Mouse (Mus musculus) G1E (cell line): ENCODE data around the gene Hexim2. TPM values are rescaled to one million over a fixed set of nuclear protein-coding genes. Genes with fewer than 3 reads are reported as not detected.

ENCODE experiments used
- ATAC-seq: 2 replicates; pipeline ENCODE4 v1.8.0; 2016; ENCODE audit warnings: mild to moderate bottlenecking; ENCODE audit not compliant: insufficient number of reproducible peaks, poor library complexity, low FRiP score, severe bottlenecking; ENCODE audit errors: extremely low read depth
- DNase-seq: peaks from one replicate; pipeline ENCODE4 v3.0.0; 2012; ENCODE audit warnings: low spot score
- H3K27me3 ChIP-seq: 2 replicates; pipeline ENCODE4 v1.6.1; 2012; ENCODE audit warnings: mild to moderate bottlenecking, low read length, inconsistent platforms; ENCODE audit not compliant: insufficient read depth
- H3K36me3 ChIP-seq: replicated peaks from 2 replicates; pipeline ENCODE3; 2012; ENCODE audit warnings: mild to moderate bottlenecking, inconsistent platforms
- H3K4me1 ChIP-seq: 2 replicates; pipeline ENCODE4 v1.6.1; 2012; ENCODE audit warnings: low read depth, low read length, inconsistent platforms, mixed read lengths; ENCODE audit not compliant: insufficient read depth
- H3K4me3 ChIP-seq: 2 replicates; pipeline ENCODE4 v1.5.1; 2012; ENCODE audit warnings: low read depth, mild to moderate bottlenecking, inconsistent platforms, low read length, moderate library complexity, mixed read lengths
- H3K9me3 ChIP-seq: replicated peaks from 2 replicates; pipeline ENCODE4 v1.6.1; 2012; ENCODE audit warnings: inconsistent platforms
- CTCF ChIP-seq: IDR thresholded peaks from 2 replicates; pipeline ENCODE4 v1.5.1; 2012; ENCODE audit warnings: low read depth, low read length, inconsistent platforms, mixed read lengths
- GATA1 ChIP-seq: IDR thresholded peaks from 2 replicates; pipeline ENCODE4 v1.6.1; 2012; ENCODE audit warnings: borderline replicate concordance, low read length, inconsistent platforms, mixed read lengths
- GATA2 ChIP-seq: IDR thresholded peaks from 2 replicates; pipeline ENCODE4 v1.6.1; 2012; ENCODE audit warnings: low read depth, low read length, inconsistent platforms, borderline replicate concordance
- POLR2AphosphoS5 ChIP-seq: IDR thresholded peaks from 2 replicates; pipeline ENCODE4 v1.6.1; 2012; ENCODE audit warnings: low read depth, low read length, inconsistent platforms; ENCODE audit not compliant: insufficient replicate concordance
- TAL1 ChIP-seq: conservative IDR thresholded peaks from 2 replicates; pipeline ENCODE4 v1.6.1; 2012; ENCODE audit warnings: low read depth, low read length, inconsistent platforms, mixed read lengths
- polyA plus RNA-seq: library from polyadenylated mRNA; stranded (reverse); fragments of >175 nt; gene quantifications from 2 replicates; pipeline ENCODE4 v1.2.3, GENCODE M21; 2012
- total RNA-seq, 2 experiments: library from RNA; stranded (forward) in 1 of 2; stranded (reverse) in 1 of 2; fragments of 200-1000 nt in 1 of 2; fragments of >200 nt in 1 of 2; fragmentation: Nextera tagmentation in 1 of 2; gene quantifications; 2 replicates each; pipeline ENCODE4 v1.2.3; 2014 to 2017

Gene Hexim2
- total and polyA plus RNA-seq, 3 experiments: 9.0 to 12.7 (median 11.7) TPM

DNA sequence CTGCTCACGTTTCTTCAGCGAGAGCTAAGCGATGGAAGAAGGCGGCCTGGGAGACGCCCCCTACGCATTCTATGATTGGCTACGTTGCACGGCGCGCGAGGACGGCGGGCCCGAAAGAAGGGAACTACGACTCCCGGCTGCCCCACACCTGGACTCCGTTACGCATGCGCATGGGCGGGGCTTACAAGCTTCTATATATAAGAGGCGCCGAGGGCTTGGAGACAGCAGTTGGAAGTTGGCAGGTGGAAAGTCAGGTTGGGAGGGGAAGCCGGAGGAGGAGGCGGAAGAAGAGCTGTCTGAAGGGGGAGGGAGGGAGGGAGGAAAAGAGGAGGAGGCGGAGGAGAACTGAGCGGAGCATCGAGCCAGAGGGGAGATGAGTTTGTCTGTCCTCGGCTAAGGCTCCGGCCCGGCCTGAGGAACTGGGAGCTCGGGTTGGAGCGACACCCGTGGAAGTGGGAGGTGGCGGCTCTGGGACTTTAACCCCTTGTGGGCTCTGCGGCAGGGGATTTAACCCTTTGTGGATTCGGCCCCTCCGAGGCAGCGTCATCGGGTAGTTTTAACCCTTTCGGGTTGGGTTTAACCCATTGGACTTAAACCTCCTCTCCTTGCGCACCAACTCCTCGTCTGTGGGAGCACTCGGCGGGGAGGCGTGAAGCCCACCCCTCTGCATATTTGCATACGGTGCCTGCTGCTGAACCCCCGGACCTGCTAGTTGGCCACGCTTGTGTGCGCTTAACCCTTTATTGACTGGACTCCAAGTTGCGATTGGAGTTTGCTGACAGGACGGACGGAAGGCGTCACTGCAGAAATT, 16.0 kb upstream of the Hexim2 start, which contains the start of gene Hexim1:
TSS of gene Hexim1 (plus strand) at position 224 of the 811 bp plus-strand sequence.
- ATAC-seq (peak; percentile 95), DNase-seq (peak; percentile 87)
- H3K4me1 ChIP-seq: peaks cover 55% of the 10 kb centered on the region
- H3K27me3 ChIP-seq: no peaks in the 10 kb centered on the region
- H3K9me3 ChIP-seq: no peaks in the 10 kb centered on the region
- peak within 1 kb of the TSS; percentile 80 for H3K4me3 ChIP-seq
- H3K36me3 ChIP-seq: peaks cover 46% of the 10 kb centered on the region
- TF ChIP-seq POLR2AphosphoS5 (peak; percentile 100), GATA1 (no peak), TAL1 (no peak), CTCF (no peak)

DNA sequence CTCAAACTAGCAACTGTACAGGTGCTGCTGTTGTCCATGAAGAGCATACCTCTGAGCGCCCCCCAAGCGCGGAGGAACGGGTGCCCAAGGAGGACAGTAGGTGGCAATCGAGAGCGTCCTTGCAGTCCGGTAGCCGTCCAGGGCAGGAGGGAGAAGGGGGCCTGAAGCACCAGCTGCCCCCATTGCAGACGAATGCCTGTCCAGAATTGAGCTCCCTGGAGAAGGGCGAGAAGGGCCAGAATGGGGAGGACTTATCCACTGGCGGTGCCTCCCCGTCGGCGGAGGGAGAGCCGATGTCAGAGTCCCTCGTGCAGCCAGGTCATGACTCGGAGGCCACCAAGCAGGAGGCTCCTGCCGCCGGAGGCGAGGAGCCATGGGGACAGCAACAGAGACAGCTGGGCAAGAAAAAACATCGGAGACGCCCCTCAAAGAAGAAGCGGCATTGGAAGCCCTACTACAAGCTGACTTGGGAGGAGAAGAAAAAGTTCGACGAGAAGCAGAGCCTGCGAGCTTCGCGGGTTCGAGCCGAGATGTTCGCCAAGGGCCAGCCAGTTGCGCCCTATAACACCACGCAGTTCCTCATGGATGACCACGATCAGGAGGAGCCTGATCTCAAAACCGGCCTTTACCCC, 15.2 kb upstream of the Hexim2 start:
- Histone ChIP-seq H3K36me3 (peaks cover 38% of the 10 kb centered on the region), H3K4me3 (peak overlapping the region; percentile 74), H3K9me3 (no peaks in the 10 kb centered on the region), H3K27me3 (no peaks in the 10 kb centered on the region), H3K4me1 (peaks cover 50% of the 10 kb centered on the region)
- TF ChIP-seq POLR2AphosphoS5 (no peak), CTCF (0 out of 2 replicates have a peak, but pooled peaks have one; percentile 19), GATA2 (no peak)
- no peak for ATAC-seq
- DNase-seq: peak; percentile 66

DNA sequence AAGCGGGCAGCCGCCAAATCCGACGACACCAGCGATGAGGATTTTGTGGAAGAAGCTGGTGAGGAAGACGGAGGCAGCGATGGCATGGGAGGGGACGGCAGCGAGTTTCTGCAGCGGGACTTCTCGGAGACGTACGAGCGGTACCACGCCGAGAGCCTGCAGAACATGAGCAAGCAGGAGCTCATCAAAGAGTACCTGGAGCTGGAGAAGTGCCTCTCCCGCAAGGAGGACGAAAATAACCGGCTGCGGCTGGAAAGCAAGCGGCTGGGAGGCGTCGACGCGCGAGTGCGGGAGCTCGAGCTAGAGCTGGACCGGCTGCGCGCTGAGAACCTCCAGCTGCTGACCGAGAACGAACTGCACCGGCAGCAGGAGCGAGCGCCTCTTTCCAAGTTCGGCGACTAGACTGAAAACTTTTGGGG, 14.6 kb upstream of the Hexim2 start:
- ATAC-seq: no peak
- H3K4me3 ChIP-seq: peak overlapping the region; percentile 74
- H3K27me3 ChIP-seq: no peaks in the 10 kb centered on the region
- H3K9me3 ChIP-seq: no peaks in the 10 kb centered on the region
- peaks cover 45% of the 10 kb centered on the region for H3K4me1 ChIP-seq
- TF ChIP-seq GATA2 (no peak), GATA1 (no peak), TAL1 (no peak), POLR2AphosphoS5 (no peak), CTCF (no peak)
- H3K36me3 ChIP-seq: peaks cover 33% of the 10 kb centered on the region
- no peak for DNase-seq

DNA sequence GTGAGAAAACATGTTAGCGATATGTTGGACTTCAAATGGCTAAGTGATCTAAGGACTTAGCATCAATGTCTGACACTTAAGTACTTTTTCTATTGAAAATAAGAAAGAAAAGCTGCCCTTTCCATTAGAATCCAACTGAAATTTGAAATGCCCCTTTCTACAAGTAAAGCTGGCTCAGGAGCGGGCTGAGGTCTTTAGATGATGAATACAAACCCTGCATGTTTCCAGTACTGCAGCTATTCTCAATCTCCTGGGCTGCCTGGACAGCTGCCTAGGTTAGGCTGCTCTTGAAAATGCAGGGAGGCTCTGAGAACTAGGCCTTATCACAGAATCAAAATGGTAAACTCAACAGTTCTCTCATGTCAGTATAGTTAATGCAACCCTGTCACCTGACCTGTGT, 13.4 kb upstream of the Hexim2 start:
- Histone ChIP-seq H3K4me1 (peaks cover 37% of the 10 kb centered on the region), H3K36me3 (peaks cover 24% of the 10 kb centered on the region), H3K4me3 (no peak overlapping the region; the same call in 1 of the 2 replicates), H3K9me3 (no peaks in the 10 kb centered on the region), H3K27me3 (no peaks in the 10 kb centered on the region)
- no peak for ATAC-seq
- TF ChIP-seq GATA2: no peak
- TF ChIP-seq TAL1: no peak
- no peak for TF ChIP-seq CTCF
- no peak for TF ChIP-seq POLR2AphosphoS5
- no peak for TF ChIP-seq GATA1
- DNase-seq: no peak

DNA sequence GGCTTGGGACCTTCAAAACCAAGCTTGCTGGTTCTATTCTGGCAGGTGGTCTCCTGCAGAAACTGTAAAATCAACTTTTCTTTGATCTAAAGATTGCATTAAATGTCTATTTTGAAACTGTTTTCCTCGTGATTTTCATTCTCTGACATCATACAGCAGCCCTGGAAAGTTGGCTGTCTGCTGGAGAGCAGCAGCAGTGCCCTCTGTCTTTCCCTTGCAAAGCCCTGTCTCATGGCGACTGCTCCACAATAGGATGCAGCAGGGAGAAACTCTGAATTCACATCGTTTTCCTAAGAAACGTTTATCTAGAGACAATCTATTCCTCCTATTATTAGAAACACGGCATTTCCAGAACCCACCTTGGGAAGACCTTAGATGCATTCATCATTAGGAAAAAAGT, 12.6 kb upstream of the Hexim2 start:
- no peaks in the 10 kb centered on the region for H3K9me3 ChIP-seq
- peaks cover 30% of the 10 kb centered on the region for H3K4me1 ChIP-seq
- H3K27me3 ChIP-seq: no peaks in the 10 kb centered on the region
- no peak for TF ChIP-seq GATA1
- no peak for TF ChIP-seq GATA2
- no peak for TF ChIP-seq POLR2AphosphoS5
- TF ChIP-seq CTCF: no peak
- TF ChIP-seq TAL1: no peak
- no peak for DNase-seq
- H3K4me3 ChIP-seq: no peak overlapping the region
- H3K36me3 ChIP-seq: peaks cover 19% of the 10 kb centered on the region
- no peak for ATAC-seq

DNA sequence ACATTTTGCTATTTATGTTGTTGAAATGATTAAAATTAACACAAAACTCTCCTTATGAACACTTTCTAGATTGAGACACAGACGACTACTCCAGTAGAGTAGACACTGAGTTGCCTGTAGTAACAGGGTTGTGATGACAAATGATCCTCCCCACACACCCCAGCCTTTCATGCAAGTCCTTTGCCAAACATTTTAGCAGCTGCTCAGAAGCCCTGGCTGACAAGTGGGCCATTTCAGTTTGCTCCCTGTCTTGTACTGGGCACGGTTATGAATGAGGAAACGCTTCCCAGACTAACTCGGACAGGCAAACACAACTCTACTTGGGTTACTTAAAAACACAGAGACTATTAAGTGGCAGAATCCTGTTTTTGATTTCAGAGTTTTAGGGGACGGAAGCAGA, 11.9 kb upstream of the Hexim2 start:
- ATAC-seq: no peak
- TF ChIP-seq CTCF (no peak), GATA2 (no peak)

More for the DNA sequence above, 11.9 kb upstream of the Hexim2 start:
- Histone ChIP-seq H3K36me3 (peaks cover 19% of the 10 kb centered on the region), H3K4me3 (no peak overlapping the region), H3K4me1 (peaks cover 24% of the 10 kb centered on the region), H3K9me3 (no peaks in the 10 kb centered on the region), H3K27me3 (no peaks in the 10 kb centered on the region)
- no peak for DNase-seq
